Comparison of ENCODE assay signal across 8 mouse cellular contexts in genomic region chr19:55744576-55745191, GRCm38 (mm10). TPM values are rescaled to one million over a fixed set of nuclear protein-coding genes. Genes with fewer than 3 reads are reported as not detected.
DNase-seq lines count a peak whose midpoint lies in the region; ATAC-seq and TF ChIP-seq lines count a peak whose summit lies in the region.

No protein-coding gene starts in this region.

- H3K4me1 ChIP-seq in heart, adult 2 months (ENCODE audit: control insufficient read depth, insufficient read depth, low read length): peaks cover 4% of the 10 kb centered on the region
- H3K4me1 ChIP-seq in heart, embryonic 16.5 days (ENCODE audit: control insufficient read depth, insufficient read depth, low read length): peaks cover 44% of the 10 kb centered on the region
- peaks cover 64% of the 10 kb centered on the region for H3K4me1 ChIP-seq in liver, embryonic 13.5 days (replicated peaks)
- H3K4me1 ChIP-seq in stomach, embryonic 16.5 days (ENCODE audit: control insufficient read depth, insufficient read depth, low read length): peaks cover 35% of the 10 kb centered on the region

- peak overlapping the region; percentile 67 for H3K4me3 ChIP-seq in heart, adult 2 months
- peak overlapping the region; percentile 77 for H3K4me3 ChIP-seq in heart, embryonic 16.5 days (ENCODE audit: low read length)
- peak overlapping the region; percentile 65 for H3K4me3 ChIP-seq in liver, embryonic 13.5 days (replicated peaks)
- H3K4me3 ChIP-seq in stomach, embryonic 16.5 days (replicated peaks; ENCODE audit: low read length): peak overlapping the region; percentile 67

- no peak for ATAC-seq in heart, embryonic 16.5 days (replicated peaks; ENCODE audit: extremely low read depth, insufficient read depth, low FRiP score)
- no peak for ATAC-seq in liver, embryonic 13.5 days (ENCODE audit: low read depth)
- ATAC-seq in stomach, embryonic 16.5 days (ENCODE audit: insufficient read depth, low FRiP score): no peak

- peak overlapping the region; percentile 84 for H3K4me2 ChIP-seq in heart, embryonic 16.5 days (ENCODE audit: low read depth, low read length)
- H3K4me2 ChIP-seq in liver, embryonic 13.5 days: peak overlapping the region; percentile 72
- H3K4me2 ChIP-seq in stomach, embryonic 16.5 days (ENCODE audit: low read depth, low read length): peak overlapping the region; percentile 83

- 18% methylated on average over 21 of the region's 21 CpGs for WGBS in heart, adult 2 months
- 5% methylated on average over 21 of the region's 21 CpGs for WGBS in heart, embryonic 16.5 days
- WGBS in liver, embryonic 13.5 days (ENCODE audit: insufficient replicate concordance): 6% methylated on average over 21 of the region's 21 CpGs
- 6% methylated on average over 21 of the region's 21 CpGs for WGBS in stomach, embryonic 16.5 days

- peak; percentile 37 to 49 for DNase-seq in heart, adult 2 months
- no peak for DNase-seq in heart, adult 9 months (ENCODE audit: low spot score in 2 of 2)
- DNase-seq in adrenal gland, postnatal 10 days: peak; percentile 38
- DNase-seq in liver, embryonic 13.5 days: no peak
- no peak for DNase-seq in cerebellum, adult 8-10 months
- no peak for DNase-seq in spleen, adult 18-20 months

- H3K27ac ChIP-seq in heart, adult 2 months: peak overlapping the region; percentile 98
- peak overlapping the region; percentile 96 for H3K27ac ChIP-seq in heart, embryonic 16.5 days (ENCODE audit: low read length)
- H3K27ac ChIP-seq in liver, embryonic 13.5 days: no peak overlapping the region; the same call in 1 of the 2 replicates
- H3K27ac ChIP-seq in stomach, embryonic 16.5 days (ENCODE audit: low read length): peak overlapping the region; percentile 99

- peak overlapping the region; percentile 97 for H3K9ac ChIP-seq in heart, adult 2 months (ENCODE audit: low read depth, low read length)
- H3K9ac ChIP-seq in heart, embryonic 16.5 days (ENCODE audit: low read length): peak overlapping the region; percentile 92
- peak overlapping the region; percentile 75 for H3K9ac ChIP-seq in liver, embryonic 13.5 days
- H3K9ac ChIP-seq in stomach, embryonic 16.5 days (ENCODE audit: low read length): peak overlapping the region; percentile 99

- H3K27me3 ChIP-seq in heart, adult 2 months (ENCODE audit: control insufficient read depth, insufficient read depth, low read length): no peaks in the 10 kb centered on the region
- no peaks in the 10 kb centered on the region for H3K27me3 ChIP-seq in heart, embryonic 16.5 days (ENCODE audit: control insufficient read depth, insufficient read depth, low read length)
- peaks cover 96% of the 10 kb centered on the region for H3K27me3 ChIP-seq in liver, embryonic 13.5 days
- H3K27me3 ChIP-seq in stomach, embryonic 16.5 days (ENCODE audit: control insufficient read depth, insufficient read depth, low read length): no peaks in the 10 kb centered on the region

- peaks cover 2% of the 10 kb centered on the region; the same call in 1 of the 2 replicates for H3K79me2 ChIP-seq in heart, adult 2 months (replicated peaks; ENCODE audit: control insufficient read depth, insufficient read depth, low read length)

- peaks cover 18% of the 10 kb centered on the region for H3K36me3 ChIP-seq in heart, adult 2 months (ENCODE audit: control insufficient read depth, insufficient read depth, low read length)
- H3K36me3 ChIP-seq in heart, embryonic 16.5 days (ENCODE audit: control insufficient read depth, insufficient read depth): no peaks in the 10 kb centered on the region
- no peaks in the 10 kb centered on the region for H3K36me3 ChIP-seq in liver, embryonic 13.5 days
- H3K36me3 ChIP-seq in stomach, embryonic 16.5 days (ENCODE audit: control insufficient read depth, insufficient read depth, low read length): no peaks in the 10 kb centered on the region

- peak; percentile 39 for TF ChIP-seq CTCF in heart, adult 2 months (IDR thresholded peaks at IDR 0.05)

- TF ChIP-seq POLR2A in heart, adult 2 months (IDR thresholded peaks at IDR 0.05; ENCODE audit: insufficient read depth, low read depth, low read length): no peak

- no peaks in the 10 kb centered on the region for H3K9me3 ChIP-seq in heart, embryonic 16.5 days (replicated peaks; ENCODE audit: control insufficient read depth, low read length)
- H3K9me3 ChIP-seq in liver, embryonic 13.5 days (replicated peaks): no peaks in the 10 kb centered on the region
- H3K9me3 ChIP-seq in stomach, embryonic 16.5 days (replicated peaks; ENCODE audit: control insufficient read depth, low read length): no peaks in the 10 kb centered on the region

- no peak for TF ChIP-seq EP300 in heart, adult 2 months (IDR thresholded peaks at IDR 0.05; ENCODE audit: insufficient read depth, low read depth, low read length)

- intact Hi-C loops in heart, adult 2 months (cut with DNase I): loop anchor here (5.0 kb wide), 1 partner anchor 102 kb away; no protein-coding TSS in a partner anchor

RNA-seq across cellular contexts. Expression of gene Tcf7l2, which starts 3.1 kb away (rescaled TPM):
- 10 to 100 TPM; 13.9 to 14.4 TPM for total RNA-seq in heart, adult 2 months (2021)
- 11.1 TPM in 2 replicates for polyA plus RNA-seq in heart, adult 2 months (2012; rRNA removed)
- total RNA-seq in adrenal gland, postnatal 10 days (2021): 10 to 100 TPM; 22.8 to 26.1 TPM
- 36.6 and 45.6 TPM in 2 replicates for polyA plus RNA-seq in heart, embryonic 16.5 days (2015; fragmentation: Nextera tagmentation; extraction: Ambion mirVana)
- polyA plus RNA-seq in liver, embryonic 13.5 days (2015; fragmentation: Nextera tagmentation; extraction: Ambion mirVana): 17.8 and 23.4 TPM in 2 replicates
- polyA plus RNA-seq in stomach, embryonic 16.5 days (2015; fragmentation: Nextera tagmentation; extraction: Ambion mirVana): 76.8 and 81.3 TPM in 2 replicates

Comparison
In these comparisons a context has a peak if more than half of its experiments do, and no peak if none do; other contexts are left out.
1. DNase-seq: peak in heart, adult 2 months (2 of 2) and adrenal gland, postnatal 10 days (single experiment); none in heart, adult 9 months (0 of 2), liver, embryonic 13.5 days (single experiment), cerebellum, adult 8-10 months (single experiment) and spleen, adult 18-20 months (0 of 2).
2. Peak in every context shown above with its lines, with median percentiles within 50 percentile points of each other: H3K4me3 ChIP-seq, H3K9ac ChIP-seq and H3K4me2 ChIP-seq.